Mouse (Mus musculus): ENCODE measurements at regions not wholly inside any gene's neighbourhood (a gene's known extent, or its start where the extent isn't known, plus 50 kb on each side); places are given as distances from the start of the nearest gene placed in this dataset.

DNA sequence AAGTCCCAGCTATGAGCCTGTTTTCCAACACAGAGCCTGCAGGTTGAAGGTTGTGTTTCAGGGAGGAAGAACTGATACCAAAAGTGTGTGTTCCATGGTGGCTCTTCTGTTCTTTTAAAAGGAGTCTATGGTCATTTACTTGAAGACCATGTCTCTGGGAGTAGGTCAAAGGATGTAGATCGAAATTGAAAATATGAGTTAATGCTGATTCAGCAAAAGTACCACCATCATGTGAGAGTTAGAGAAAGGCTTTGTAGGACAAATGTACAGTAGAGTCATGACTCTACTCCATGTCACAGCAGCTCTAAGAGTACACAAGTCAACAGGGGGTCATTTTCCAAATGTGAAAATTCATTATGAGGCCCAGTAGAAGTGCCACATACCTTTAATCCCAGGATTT lies 810.0 kb upstream of the Car8 start:
- H3K27me3 ChIP-seq (ENCODE audit: insufficient read depth, low read length) = no peaks in the 10 kb centered on the region
- no peak for TF ChIP-seq CTCF (IDR thresholded peaks at IDR 0.05; ENCODE audit: low read depth)
- H3K27ac ChIP-seq = no peak overlapping the region
- WGBS = 97% methylated on average over 1 of the region's 1 CpGs
- ATAC-seq = no peak
- no peaks in the 10 kb centered on the region for H3K4me1 ChIP-seq (ENCODE audit: insufficient read depth, low read length)
- no peak overlapping the region for H3K4me2 ChIP-seq (ENCODE audit: low read depth, low read length)
- H3K36me3 ChIP-seq (ENCODE audit: insufficient read depth, low read length) = no peaks in the 10 kb centered on the region
- H3K4me3 ChIP-seq (ENCODE audit: low read length) = no peak overlapping the region
- DNase-seq (ENCODE audit: low spot score) = no peak
- H3K9ac ChIP-seq (replicated peaks; ENCODE audit: low read length) = no peak overlapping the region
- no peaks in the 10 kb centered on the region for H3K9me3 ChIP-seq (ENCODE audit: low read length)

DNA sequence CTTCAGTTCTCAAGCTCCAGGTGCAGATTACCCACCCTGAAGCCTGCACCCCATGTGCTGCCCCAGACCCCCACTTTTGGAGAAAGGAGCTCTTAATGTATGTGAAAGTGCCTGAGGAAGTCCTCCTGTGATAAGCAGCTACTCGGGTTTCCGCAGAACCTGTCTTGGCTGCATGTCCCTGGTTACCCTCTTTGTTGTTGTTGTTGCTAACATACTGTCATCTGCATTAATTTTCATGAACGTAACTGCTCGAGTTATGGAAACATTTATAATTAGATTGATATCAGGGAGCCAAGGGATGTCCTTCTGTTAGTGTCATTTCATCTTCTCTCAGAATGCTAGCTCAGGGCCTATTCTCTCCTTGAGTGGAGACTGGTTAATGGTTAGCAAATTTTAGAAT lies 808.3 kb upstream of the Car8 start:
- Histone ChIP-seq H3K4me2 (ENCODE audit: low read depth, low read length) (no peak overlapping the region), H3K36me3 (ENCODE audit: insufficient read depth, low read length) (no peaks in the 10 kb centered on the region), H3K4me1 (ENCODE audit: insufficient read depth, low read length) (no peaks in the 10 kb centered on the region), H3K27ac (no peak overlapping the region), H3K9me3 (ENCODE audit: low read length) (no peaks in the 10 kb centered on the region), H3K4me3 (ENCODE audit: low read length) (no peak overlapping the region), H3K9ac (replicated peaks; ENCODE audit: low read length) (no peak overlapping the region), H3K27me3 (ENCODE audit: insufficient read depth, low read length) (no peaks in the 10 kb centered on the region)
- 50% methylated on average over 4 of the region's 4 CpGs for WGBS
- no peak for ATAC-seq
- no peak for TF ChIP-seq CTCF (IDR thresholded peaks at IDR 0.05; ENCODE audit: low read depth)
- no peak for DNase-seq (ENCODE audit: low spot score)

- no peaks in the 10 kb centered on the region for H3K4me1 ChIP-seq (ENCODE audit: insufficient read depth, low read length)
- DNase-seq (ENCODE audit: low spot score) = no peak
These were observed 807.6 kb upstream of the Car8 start for GRCm38 (mm10) chr4:9046436-9046835.

GRCm38 (mm10) chr4:9046030-9046429 lies 807.2 kb upstream of the Car8 start:
- DNase-seq (ENCODE audit: low spot score) = no peak
- no peak overlapping the region for H3K9ac ChIP-seq (replicated peaks; ENCODE audit: low read length)
- no peaks in the 10 kb centered on the region for H3K36me3 ChIP-seq (ENCODE audit: insufficient read depth, low read length)
- WGBS = 66% methylated on average over 4 of the region's 4 CpGs
- no peaks in the 10 kb centered on the region for H3K27me3 ChIP-seq (ENCODE audit: insufficient read depth, low read length)
- ATAC-seq = no peak
- no peak overlapping the region for H3K4me3 ChIP-seq (ENCODE audit: low read length)
- no peak overlapping the region for H3K4me2 ChIP-seq (ENCODE audit: low read depth, low read length)
- H3K27ac ChIP-seq = no peak overlapping the region
- no peaks in the 10 kb centered on the region for H3K4me1 ChIP-seq (ENCODE audit: insufficient read depth, low read length)
- H3K9me3 ChIP-seq (ENCODE audit: low read length) = no peaks in the 10 kb centered on the region
- TF ChIP-seq CTCF (IDR thresholded peaks at IDR 0.05; ENCODE audit: low read depth) = no peak

More at GRCm38 (mm10) chr4:9046436-9046835, 807.6 kb upstream of the Car8 start:
- ATAC-seq = no peak
- H3K27ac ChIP-seq = no peak overlapping the region
- TF ChIP-seq CTCF (IDR thresholded peaks at IDR 0.05; ENCODE audit: low read depth) = no peak
- H3K4me3 ChIP-seq (ENCODE audit: low read length) = no peak overlapping the region
- H3K9me3 ChIP-seq (ENCODE audit: low read length) = no peaks in the 10 kb centered on the region
- no peak overlapping the region for H3K4me2 ChIP-seq (ENCODE audit: low read depth, low read length)
- H3K36me3 ChIP-seq (ENCODE audit: insufficient read depth, low read length) = no peaks in the 10 kb centered on the region
- H3K9ac ChIP-seq (replicated peaks; ENCODE audit: low read length) = no peak overlapping the region
- H3K27me3 ChIP-seq (ENCODE audit: insufficient read depth, low read length) = no peaks in the 10 kb centered on the region
- 71% methylated on average over 14 of the region's 14 CpGs for WGBS

GRCm38 (mm10) chr4:9036005-9036404 lies 797.2 kb upstream of the Car8 start:
- Histone ChIP-seq H3K36me3 (ENCODE audit: insufficient read depth, low read length) (no peaks in the 10 kb centered on the region), H3K4me1 (ENCODE audit: insufficient read depth, low read length) (no peaks in the 10 kb centered on the region), H3K27ac (no peak overlapping the region), H3K9ac (replicated peaks; ENCODE audit: low read length) (no peak overlapping the region), H3K9me3 (ENCODE audit: low read length) (no peaks in the 10 kb centered on the region), H3K4me2 (ENCODE audit: low read depth, low read length) (no peak overlapping the region), H3K4me3 (ENCODE audit: low read length) (no peak overlapping the region), H3K27me3 (ENCODE audit: insufficient read depth, low read length) (no peaks in the 10 kb centered on the region)
- 81% methylated on average over 4 of the region's 4 CpGs for WGBS
- no peak for TF ChIP-seq CTCF (IDR thresholded peaks at IDR 0.05; ENCODE audit: low read depth)
- ATAC-seq (no peak), DNase-seq (ENCODE audit: low spot score) (no peak)

DNA sequence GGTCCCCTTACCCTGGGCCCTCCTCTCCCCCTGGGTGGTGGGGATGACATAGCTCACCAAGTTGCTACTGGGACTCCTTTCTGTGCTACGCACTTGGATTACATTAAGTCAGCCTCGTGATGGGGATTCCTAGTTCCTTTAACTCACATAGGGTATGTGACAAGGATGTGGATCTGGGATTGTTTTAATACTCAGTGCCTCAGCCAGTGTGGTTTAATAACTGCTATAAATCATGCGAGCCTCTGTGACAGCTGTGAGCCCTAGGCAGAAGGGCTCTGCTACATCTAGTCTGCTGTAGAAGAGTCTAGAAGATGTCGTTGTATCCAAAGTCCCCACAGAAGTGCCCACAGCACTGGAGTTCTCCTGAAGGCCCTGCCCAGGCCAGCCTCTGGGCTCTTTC lies 796.5 kb upstream of the Car8 start:
- no peaks in the 10 kb centered on the region for H3K36me3 ChIP-seq (ENCODE audit: insufficient read depth, low read length)
- no peak for TF ChIP-seq CTCF (IDR thresholded peaks at IDR 0.05; ENCODE audit: low read depth)
- DNase-seq (ENCODE audit: low spot score) (no peak), ATAC-seq (0 out of 2 replicates have a peak, but pooled peaks have one; percentile 35)
- H3K27me3 ChIP-seq (ENCODE audit: insufficient read depth, low read length) = no peaks in the 10 kb centered on the region
- H3K4me2 ChIP-seq (ENCODE audit: low read depth, low read length) = no peak overlapping the region
- no peak overlapping the region for H3K9ac ChIP-seq (replicated peaks; ENCODE audit: low read length)
- 71% methylated on average over 4 of the region's 4 CpGs for WGBS
- H3K9me3 ChIP-seq (ENCODE audit: low read length) = no peaks in the 10 kb centered on the region
- H3K27ac ChIP-seq = no peak overlapping the region
- H3K4me1 ChIP-seq (ENCODE audit: insufficient read depth, low read length) = no peaks in the 10 kb centered on the region
- no peak overlapping the region for H3K4me3 ChIP-seq (ENCODE audit: low read length)

DNA sequence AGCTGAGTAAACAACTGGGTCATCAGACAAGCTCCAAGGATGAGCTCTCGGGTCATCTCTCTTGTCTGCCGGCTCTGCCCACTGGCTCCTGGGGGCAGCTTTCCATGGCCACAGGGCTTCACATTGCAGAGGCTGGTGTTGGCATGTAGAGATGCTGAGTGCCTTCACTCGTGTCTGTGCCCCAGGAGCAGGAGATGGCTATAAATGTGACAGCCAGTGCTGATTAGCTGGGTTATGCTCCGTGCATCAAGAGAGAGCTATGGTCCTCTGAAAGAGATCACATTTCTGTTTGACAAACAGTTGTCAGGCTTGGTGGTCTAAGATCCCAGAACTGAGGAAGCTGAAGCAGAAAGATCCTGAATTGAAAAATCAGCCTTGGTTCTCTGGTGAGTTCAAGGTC lies 795.4 kb upstream of the Car8 start:
- Histone ChIP-seq H3K27ac (no peak overlapping the region), H3K9me3 (ENCODE audit: low read length) (no peaks in the 10 kb centered on the region), H3K27me3 (ENCODE audit: insufficient read depth, low read length) (no peaks in the 10 kb centered on the region), H3K36me3 (ENCODE audit: insufficient read depth, low read length) (no peaks in the 10 kb centered on the region), H3K4me1 (ENCODE audit: insufficient read depth, low read length) (no peaks in the 10 kb centered on the region), H3K4me2 (ENCODE audit: low read depth, low read length) (no peak overlapping the region), H3K4me3 (ENCODE audit: low read length) (no peak overlapping the region), H3K9ac (replicated peaks; ENCODE audit: low read length) (no peak overlapping the region)
- ATAC-seq = no peak
- 52% methylated on average over 4 of the region's 4 CpGs for WGBS
- no peak for DNase-seq (ENCODE audit: low spot score)
- TF ChIP-seq CTCF (IDR thresholded peaks at IDR 0.05; ENCODE audit: low read depth) = no peak

Data from hindbrain, postnatal 0 days (tissue).